Mouse (Mus musculus) midbrain, embryonic 13.5 days (tissue): Measurements from ENCODE around the gene Gnat1. TPM values are rescaled to one million over a fixed set of nuclear protein-coding genes. Genes with fewer than 3 reads are reported as not detected.

Experiments
- ATAC-seq: fragments of 200-750 bp; cut with Nextera tagmentation; 2 replicates; pipeline ENCODE4 v1.8.0; 2017; ENCODE audit warnings: mild to moderate bottlenecking, moderate TSS enrichment, moderate library complexity
- H3K27ac ChIP-seq: fragments of 300-500 bp; sonication (generic); 2 replicates; pipeline ENCODE4 v1.5.1; 2015; ENCODE audit warnings: inconsistent platforms, mild to moderate bottlenecking, moderate library complexity
- H3K27me3 ChIP-seq: fragments of 300-500 bp; sonication (generic); 2 replicates; pipeline ENCODE4 v1.6.1; 2015; ENCODE audit warnings: mild to moderate bottlenecking, inconsistent platforms
- H3K36me3 ChIP-seq: fragments of 300-500 bp; sonication (generic); 2 replicates; pipeline ENCODE4 v1.6.1; 2015; ENCODE audit warnings: mild to moderate bottlenecking, inconsistent platforms
- H3K4me1 ChIP-seq: fragments of 300-500 bp; sonication (generic); replicated peaks from 2 replicates; pipeline ENCODE4 v1.6.1; 2015; ENCODE audit warnings: inconsistent platforms
- H3K4me2 ChIP-seq: fragments of 300-500 bp; sonication (generic); replicated peaks from 2 replicates; pipeline ENCODE4 v1.6.1; 2015; ENCODE audit warnings: moderate library complexity, mild to moderate bottlenecking, inconsistent platforms
- H3K4me3 ChIP-seq: fragments of 300-500 bp; sonication (generic); replicated peaks from 2 replicates; pipeline ENCODE4 v1.5.1; 2015; ENCODE audit warnings: mild to moderate bottlenecking, inconsistent platforms
- H3K9ac ChIP-seq: fragments of 300-500 bp; sonication (generic); replicated peaks from 2 replicates; pipeline ENCODE4 v1.6.1; 2015; ENCODE audit warnings: mild to moderate bottlenecking, inconsistent platforms
- H3K9me3 ChIP-seq: fragments of 300-500 bp; sonication (generic); 2 replicates; pipeline ENCODE4 v1.6.1; 2016; ENCODE audit warnings: mild to moderate bottlenecking, inconsistent platforms
- WGBS: fragments of 180-500 bp; shearing (Covaris S2); methylation state at CpG from one replicate; pipeline ENCODE4 v1.1.7; 2015; 5-methylcytosine and 5-hydroxymethylcytosine counted together
- polyA plus RNA-seq: library from polyadenylated mRNA; unstranded; fragments of >200 nt; fragmentation: Nextera tagmentation; extraction: Ambion mirVana; gene quantifications from 2 replicates; pipeline ENCODE4 v1.2.1, GENCODE M21; 2015

Gnat1 gene
- polyA plus RNA-seq, 1 experiment from 2014 or later, result 2.7 TPM

DNA sequence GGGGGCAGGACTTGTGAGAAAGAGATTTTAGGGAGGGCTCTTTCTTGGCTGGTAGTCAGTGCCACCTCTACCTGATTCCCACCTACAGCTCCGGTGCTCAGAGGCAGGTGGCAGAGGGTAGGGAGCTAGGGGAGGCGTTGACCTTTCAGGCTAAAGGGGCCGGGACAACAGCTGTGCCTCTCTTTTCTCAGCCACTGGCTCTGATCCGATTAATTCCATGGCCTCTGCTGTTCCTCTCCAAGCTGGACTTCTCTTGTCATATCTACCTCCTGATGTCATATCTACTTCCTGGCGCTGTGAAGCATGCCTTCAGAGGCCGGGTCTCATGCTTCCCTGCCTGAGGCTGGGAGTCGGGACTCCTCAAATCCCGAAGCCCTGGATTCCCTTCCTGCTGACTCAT, 11.5 kb downstream of the Gnat1 start:
- Histone ChIP-seq H3K27me3 (peaks cover 28% of the 10 kb centered on the region), H3K36me3 (no peaks in the 10 kb centered on the region), H3K4me2 (0 out of 2 replicates have a peak overlapping the region, but pooled peaks have one; percentile 63), H3K9ac (no peak overlapping the region), H3K4me3 (no peak overlapping the region), H3K4me1 (peaks cover 49% of the 10 kb centered on the region), H3K9me3 (no peaks in the 10 kb centered on the region), H3K27ac (no peak overlapping the region)
- 19% methylated on average over 8 of the region's 8 CpGs for WGBS
- ATAC-seq, result no peak

DNA sequence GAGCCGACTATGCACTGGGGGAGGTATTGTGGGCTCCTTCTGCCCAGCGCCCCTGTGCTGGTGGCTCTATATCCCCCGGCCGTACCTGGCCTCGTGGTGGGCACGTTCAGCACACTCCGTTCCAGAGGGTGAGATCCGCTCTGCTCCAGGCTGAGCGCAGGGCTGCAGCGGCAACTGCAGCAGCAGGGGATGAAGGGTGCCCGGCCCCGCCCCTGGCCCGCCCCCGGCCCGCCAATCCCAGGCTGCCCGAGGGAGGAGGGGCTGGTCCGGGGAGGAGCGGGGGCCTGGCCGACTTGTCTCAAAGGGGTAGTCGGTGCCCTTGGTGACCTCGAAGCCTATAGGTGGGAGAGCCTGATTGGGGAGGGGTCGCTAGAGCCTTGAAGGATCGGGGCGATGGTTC, 12.3 kb downstream of the Gnat1 start:
- peak overlapping the region; percentile 36 for H3K4me3 ChIP-seq
- peaks cover 28% of the 10 kb centered on the region for H3K27me3 ChIP-seq
- H3K9ac ChIP-seq, result peak overlapping the region; percentile 62
- H3K4me2 ChIP-seq, result peak overlapping the region; percentile 63
- no peak overlapping the region; the same call in 1 of the 2 replicates for H3K27ac ChIP-seq
- no peaks in the 10 kb centered on the region for H3K9me3 ChIP-seq
- under 1% methylated on average over 24 of the region's 24 CpGs for WGBS
- H3K4me1 ChIP-seq, result peaks cover 49% of the 10 kb centered on the region
- no peaks in the 10 kb centered on the region for H3K36me3 ChIP-seq
- ATAC-seq, result peak; percentile 91

DNA sequence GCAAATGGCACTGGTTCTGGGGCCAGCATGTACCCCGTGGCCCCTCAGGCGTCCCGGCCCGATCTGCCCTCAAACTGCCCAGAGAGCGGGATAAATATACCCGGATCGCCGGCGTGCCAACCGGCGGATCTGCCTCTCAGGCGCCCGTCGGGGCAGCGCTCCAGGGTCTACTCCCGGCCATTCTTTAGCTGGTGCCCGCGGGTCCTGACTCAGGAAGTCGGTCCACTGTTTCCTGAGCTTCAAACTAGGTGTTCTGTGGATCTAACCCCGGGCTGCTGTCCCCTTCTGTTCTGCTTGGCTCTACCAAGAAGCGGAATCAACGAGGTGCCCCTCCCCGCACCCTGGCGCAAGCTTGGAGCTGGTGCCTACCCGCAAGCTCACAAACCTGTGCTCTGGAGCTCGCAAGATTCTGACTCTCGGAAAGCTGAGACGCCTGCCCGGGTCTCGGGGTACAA, 12.7 kb downstream of the Gnat1 start:
- H3K36me3 ChIP-seq, result no peaks in the 10 kb centered on the region
- peak overlapping the region; percentile 63 for H3K4me2 ChIP-seq
- H3K27me3 ChIP-seq, result peaks cover 28% of the 10 kb centered on the region
- no peaks in the 10 kb centered on the region for H3K9me3 ChIP-seq
- H3K4me1 ChIP-seq, result peaks cover 49% of the 10 kb centered on the region
- peak overlapping the region; percentile 36 for H3K4me3 ChIP-seq
- H3K9ac ChIP-seq, result peak overlapping the region; percentile 62
- under 1% methylated on average over 30 of the region's 30 CpGs for WGBS
- no peak overlapping the region; the same call in 1 of the 2 replicates for H3K27ac ChIP-seq
- ATAC-seq, result peak; percentile 46

DNA sequence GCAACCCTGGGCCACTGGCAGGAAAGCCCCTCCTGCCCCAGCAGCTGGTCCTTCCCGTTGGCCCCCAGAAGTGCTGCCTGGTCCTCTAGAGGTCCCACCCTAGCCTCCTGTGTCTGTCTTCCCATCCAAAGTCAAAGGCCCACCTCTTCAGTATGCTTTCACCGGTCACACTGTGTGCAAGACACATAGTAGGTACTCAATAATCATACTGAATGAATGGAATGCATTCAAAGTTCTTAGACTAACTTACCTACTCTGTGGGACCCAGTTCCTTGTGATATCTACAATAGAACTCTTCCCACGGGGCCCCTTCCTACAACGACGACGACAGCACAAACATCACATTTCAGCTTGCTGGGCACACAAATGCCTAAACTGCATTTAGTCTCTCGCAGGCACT, 14.2 kb downstream of the Gnat1 start:
- H3K36me3 ChIP-seq, result no peaks in the 10 kb centered on the region
- no peak overlapping the region for H3K4me3 ChIP-seq
- 81% methylated on average over 7 of the region's 7 CpGs for WGBS
- H3K4me1 ChIP-seq, result peaks cover 47% of the 10 kb centered on the region
- H3K27me3 ChIP-seq, result peaks cover 28% of the 10 kb centered on the region
- no peak for ATAC-seq
- peak overlapping the region; percentile 63; the same call in 1 of the 2 replicates for H3K4me2 ChIP-seq
- no peak overlapping the region for H3K27ac ChIP-seq
- H3K9me3 ChIP-seq, result no peaks in the 10 kb centered on the region
- no peak overlapping the region for H3K9ac ChIP-seq

DNA sequence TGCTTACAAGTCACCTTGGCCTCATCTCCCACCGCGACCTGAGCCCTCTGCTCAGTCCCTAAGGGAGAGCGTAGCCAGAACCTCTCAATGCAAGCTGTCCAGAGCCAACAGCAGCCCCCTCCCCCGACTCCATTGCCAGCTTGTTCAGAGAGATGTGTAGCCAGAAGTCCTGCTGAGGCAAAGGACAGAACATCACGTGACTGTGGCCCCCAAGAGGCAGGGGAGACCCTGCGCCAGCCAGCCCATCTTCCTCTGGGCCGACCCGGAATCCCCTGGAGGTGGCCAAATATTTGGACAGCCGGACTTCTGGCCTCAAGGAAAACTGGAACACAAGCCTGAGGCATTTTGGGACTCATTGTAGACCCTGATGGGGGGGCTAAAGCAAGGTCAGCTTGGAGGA, 16.0 kb downstream of the Gnat1 start:
- no peak for ATAC-seq
- no peak overlapping the region for H3K4me3 ChIP-seq
- 49% methylated on average over 9 of the region's 9 CpGs for WGBS
- H3K4me1 ChIP-seq, result peaks cover 41% of the 10 kb centered on the region
- peaks cover 27% of the 10 kb centered on the region for H3K27me3 ChIP-seq
- no peaks in the 10 kb centered on the region for H3K9me3 ChIP-seq
- no peaks in the 10 kb centered on the region for H3K36me3 ChIP-seq
- H3K27ac ChIP-seq, result 0 out of 2 replicates have a peak overlapping the region, but pooled peaks have one; percentile 15
- no peak overlapping the region for H3K4me2 ChIP-seq
- H3K9ac ChIP-seq, result no peak overlapping the region

DNA sequence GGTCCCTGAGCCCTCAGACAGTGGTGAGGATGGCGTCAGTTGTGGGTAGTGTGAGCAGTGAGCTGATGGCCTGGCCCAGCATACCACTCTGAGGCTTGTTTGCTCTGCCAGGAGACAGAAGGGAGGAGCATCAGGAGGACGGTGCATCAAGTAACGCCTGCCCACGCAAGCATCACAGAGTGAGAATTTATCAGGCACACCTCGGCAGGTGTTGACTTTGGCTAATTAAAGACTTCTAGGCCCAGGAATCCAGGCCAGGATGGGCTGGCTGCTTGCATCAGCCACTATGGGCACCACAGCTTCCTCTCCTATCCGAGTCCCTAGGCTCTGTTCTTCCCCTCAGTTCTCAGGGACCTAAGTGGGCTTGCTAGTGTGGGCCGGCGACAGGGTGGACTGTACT, 17.2 kb downstream of the Gnat1 start:
- H3K27me3 ChIP-seq, result peaks cover 19% of the 10 kb centered on the region
- peaks cover 36% of the 10 kb centered on the region for H3K4me1 ChIP-seq
- no peak overlapping the region for H3K4me3 ChIP-seq
- no peaks in the 10 kb centered on the region for H3K36me3 ChIP-seq
- no peaks in the 10 kb centered on the region for H3K9me3 ChIP-seq
- H3K9ac ChIP-seq, result no peak overlapping the region
- WGBS, result 89% methylated on average over 8 of the region's 8 CpGs
- no peak overlapping the region for H3K4me2 ChIP-seq
- H3K27ac ChIP-seq, result no peak overlapping the region
- no peak for ATAC-seq

DNA sequence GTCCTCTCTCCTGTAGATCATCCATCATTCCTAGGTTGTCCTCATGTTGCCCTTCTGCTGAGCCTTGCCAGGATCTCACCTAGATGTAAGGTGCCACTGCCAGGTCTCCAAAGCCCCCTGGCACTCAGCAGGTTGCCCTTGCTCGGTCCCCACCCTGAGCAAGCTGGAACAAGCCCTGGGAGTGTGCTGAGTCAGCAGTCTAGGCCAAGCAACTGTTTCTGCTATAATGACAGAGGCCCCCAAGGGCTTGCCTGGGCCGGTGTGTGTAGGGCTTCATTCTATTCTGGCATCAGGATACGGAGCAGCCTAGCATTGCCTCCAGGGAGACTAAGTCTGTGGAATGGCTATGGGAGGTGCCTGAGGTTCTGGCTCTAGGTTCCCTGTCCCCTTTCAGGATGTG, 18.7 kb downstream of the Gnat1 start:
- WGBS, result 75% methylated on average over 3 of the region's 3 CpGs
- H3K36me3 ChIP-seq, result no peaks in the 10 kb centered on the region
- no peak overlapping the region for H3K4me3 ChIP-seq
- ATAC-seq, result no peak
- H3K4me2 ChIP-seq, result no peak overlapping the region
- no peak overlapping the region for H3K9ac ChIP-seq
- peaks cover 8% of the 10 kb centered on the region for H3K27me3 ChIP-seq
- peaks cover 21% of the 10 kb centered on the region for H3K4me1 ChIP-seq
- H3K9me3 ChIP-seq, result no peaks in the 10 kb centered on the region
- H3K27ac ChIP-seq, result no peak overlapping the region

DNA sequence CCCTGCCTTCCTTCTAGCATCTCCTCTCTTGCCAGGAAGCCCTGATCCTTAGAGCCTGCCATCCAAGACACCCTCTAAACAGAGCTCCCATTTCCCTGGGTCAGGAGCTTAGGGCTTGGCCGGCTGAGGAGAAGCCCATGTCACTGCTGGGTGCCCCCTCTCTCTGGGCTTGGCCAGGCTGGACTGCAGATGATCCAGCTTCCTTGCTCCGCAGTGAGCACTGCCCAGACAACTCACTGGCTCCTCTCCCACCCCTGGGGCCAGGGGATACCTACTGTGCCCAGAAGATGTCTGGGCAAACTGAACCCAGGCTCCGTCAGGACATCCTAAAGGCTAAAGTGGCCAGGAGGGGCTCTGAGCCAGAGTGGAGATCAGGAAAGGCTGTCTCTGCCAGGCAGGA, 19.6 kb downstream of the Gnat1 start:
- no peaks in the 10 kb centered on the region for H3K9me3 ChIP-seq
- H3K4me2 ChIP-seq, result no peak overlapping the region
- H3K27me3 ChIP-seq, result peaks cover under 1% of the 10 kb centered on the region; the same call in 1 of the 2 replicates
- no peak for ATAC-seq
- no peak overlapping the region for H3K9ac ChIP-seq
- peaks cover 20% of the 10 kb centered on the region for H3K4me1 ChIP-seq
- no peaks in the 10 kb centered on the region for H3K36me3 ChIP-seq
- H3K27ac ChIP-seq, result peak overlapping the region; percentile 21; the same call in 1 of the 2 replicates
- WGBS, result 83% methylated on average over 3 of the region's 3 CpGs
- H3K4me3 ChIP-seq, result no peak overlapping the region

DNA sequence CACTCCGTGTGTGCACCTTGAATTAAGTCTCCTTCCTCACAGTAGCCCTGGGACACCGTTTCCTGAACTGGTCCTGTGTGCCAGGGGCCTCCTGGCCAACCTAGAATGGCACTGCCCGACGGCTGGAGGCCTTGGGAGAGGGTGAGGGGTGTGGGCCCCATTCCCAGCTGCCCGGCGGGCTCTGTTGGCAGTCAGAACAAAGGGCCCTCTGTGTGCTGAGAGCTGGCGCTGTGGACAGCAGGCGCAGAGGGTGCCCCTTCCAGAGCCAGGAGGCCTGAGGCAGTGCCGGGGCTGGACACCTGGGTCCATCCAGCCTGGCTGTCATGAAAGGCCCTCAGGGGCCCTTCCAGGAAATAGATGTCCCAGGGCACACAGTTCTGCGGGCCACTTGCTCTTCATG, 20.0 kb downstream of the Gnat1 start:
- ATAC-seq, result peak; percentile 76
- Histone ChIP-seq H3K9me3 (no peaks in the 10 kb centered on the region), H3K27me3 (no peaks in the 10 kb centered on the region; the same call in 1 of the 2 replicates), H3K9ac (no peak overlapping the region), H3K36me3 (no peaks in the 10 kb centered on the region), H3K27ac (peak overlapping the region; percentile 21; the same call in 1 of the 2 replicates), H3K4me1 (peaks cover 20% of the 10 kb centered on the region), H3K4me2 (no peak overlapping the region), H3K4me3 (no peak overlapping the region)
- 79% methylated on average over 10 of the region's 10 CpGs for WGBS

DNA sequence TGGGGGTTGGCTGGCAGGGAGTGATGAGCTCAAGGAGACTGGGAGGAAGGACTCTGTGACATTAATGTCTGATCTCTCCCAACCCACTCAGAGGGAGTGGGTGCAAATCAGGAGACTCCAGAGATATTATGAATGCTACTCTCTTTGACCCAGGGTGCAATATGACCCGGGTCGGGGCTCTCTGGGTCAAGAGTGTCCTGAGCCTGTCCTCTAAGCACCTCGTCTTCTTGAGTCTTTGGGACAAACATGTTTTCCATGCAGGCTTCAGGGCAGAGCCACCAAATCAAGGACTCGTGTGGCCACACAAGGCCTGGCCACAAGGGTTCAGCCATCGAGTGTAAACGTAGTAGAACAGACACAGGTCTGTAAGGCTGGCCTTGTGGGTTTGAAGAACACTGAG, 21.4 kb downstream of the Gnat1 start:
- 91% methylated on average over 6 of the region's 6 CpGs for WGBS
- Histone ChIP-seq H3K27me3 (no peaks in the 10 kb centered on the region; the same call in 1 of the 2 replicates), H3K4me3 (no peak overlapping the region), H3K4me1 (peaks cover 12% of the 10 kb centered on the region; the same call in 1 of the 2 replicates), H3K9ac (no peak overlapping the region), H3K4me2 (no peak overlapping the region), H3K9me3 (no peaks in the 10 kb centered on the region), H3K27ac (no peak overlapping the region), H3K36me3 (no peaks in the 10 kb centered on the region)
- ATAC-seq, result no peak

DNA sequence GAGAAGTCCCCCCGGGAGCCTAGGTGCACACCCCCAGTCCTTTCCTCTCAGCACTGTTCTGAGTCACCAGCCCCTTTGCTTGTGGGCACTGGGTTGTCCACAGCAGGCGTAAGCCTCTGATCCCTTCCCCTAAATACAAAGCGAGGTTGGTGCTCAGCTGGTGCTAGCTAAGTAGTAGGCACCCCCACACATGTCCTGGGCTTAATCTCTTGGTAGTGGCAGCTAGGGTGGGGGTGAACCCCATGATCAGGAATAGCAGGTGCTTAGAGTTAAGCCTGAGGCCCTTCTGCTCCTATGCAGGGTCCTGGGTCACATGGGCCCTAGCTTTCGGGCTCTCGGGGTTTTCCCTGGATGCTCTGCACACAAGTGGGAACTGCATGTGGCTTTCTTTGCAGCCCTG, 22.4 kb downstream of the Gnat1 start:
- 81% methylated on average over 5 of the region's 5 CpGs for WGBS
- no peaks in the 10 kb centered on the region for H3K27me3 ChIP-seq

DNA sequence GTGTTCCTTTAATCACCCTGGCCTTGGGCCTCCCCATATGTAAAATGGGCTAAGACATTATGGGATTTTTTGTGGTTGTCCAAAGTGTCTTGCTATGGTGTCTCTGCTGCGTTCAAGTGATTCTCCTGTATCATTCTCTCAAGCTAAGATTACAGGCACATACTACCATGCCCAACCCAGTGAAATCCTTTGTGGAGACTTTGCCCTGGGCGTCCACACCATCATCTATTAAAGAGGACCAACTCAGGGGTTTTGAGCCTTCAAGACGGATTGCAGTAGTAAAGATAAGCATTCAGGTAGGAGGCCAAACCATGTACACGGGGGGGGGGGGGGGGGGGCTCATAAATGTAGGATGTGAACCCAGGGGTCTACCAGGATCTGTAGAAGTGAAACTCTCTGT, 24.9 kb downstream of the Gnat1 start:
- Histone ChIP-seq H3K36me3 (no peaks in the 10 kb centered on the region), H3K9ac (no peak overlapping the region), H3K27me3 (no peaks in the 10 kb centered on the region), H3K4me2 (no peak overlapping the region), H3K4me1 (peaks cover 26% of the 10 kb centered on the region), H3K4me3 (no peak overlapping the region), H3K9me3 (no peaks in the 10 kb centered on the region), H3K27ac (no peak overlapping the region)
- ATAC-seq, result no peak
- 80% methylated on average over 4 of the region's 4 CpGs for WGBS

More for the DNA sequence above, 22.4 kb downstream of the Gnat1 start:
- no peak for ATAC-seq
- H3K36me3 ChIP-seq, result no peaks in the 10 kb centered on the region
- peaks cover 11% of the 10 kb centered on the region; the same call in 1 of the 2 replicates for H3K4me1 ChIP-seq
- no peaks in the 10 kb centered on the region for H3K9me3 ChIP-seq
- no peak overlapping the region for H3K9ac ChIP-seq
- no peak overlapping the region for H3K4me3 ChIP-seq
- no peak overlapping the region for H3K4me2 ChIP-seq
- H3K27ac ChIP-seq, result no peak overlapping the region

DNA sequence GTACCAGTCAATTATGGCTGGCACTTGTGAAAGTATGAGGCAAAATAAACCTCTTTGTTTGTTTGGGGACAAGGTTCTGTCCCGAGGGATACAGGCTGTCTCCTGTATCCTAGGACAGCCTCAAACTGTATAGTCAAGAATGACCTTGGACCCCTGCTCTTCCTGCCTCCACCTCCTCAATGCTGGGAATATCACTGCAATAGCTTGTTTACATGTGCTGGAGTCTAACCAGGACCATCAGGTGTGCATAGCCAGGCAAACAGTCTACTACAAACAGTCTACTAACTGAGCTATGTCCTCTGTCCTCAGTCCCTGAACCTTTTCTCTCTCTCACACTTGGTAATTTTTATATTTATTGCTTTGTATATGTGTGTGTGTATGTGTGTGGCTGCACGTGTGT, 26.0 kb downstream of the Gnat1 start:
- H3K36me3 ChIP-seq, result no peaks in the 10 kb centered on the region
- 89% methylated on average over 2 of the region's 2 CpGs for WGBS
- ATAC-seq, result no peak
- no peak overlapping the region for H3K27ac ChIP-seq
- H3K9ac ChIP-seq, result no peak overlapping the region
- H3K4me2 ChIP-seq, result no peak overlapping the region
- no peaks in the 10 kb centered on the region for H3K27me3 ChIP-seq
- H3K9me3 ChIP-seq, result no peaks in the 10 kb centered on the region
- H3K4me3 ChIP-seq, result no peak overlapping the region
- H3K4me1 ChIP-seq, result peaks cover 24% of the 10 kb centered on the region
